Mouse (Mus musculus): ENCODE data around the gene Rragd.

Gene Rragd

DNA sequence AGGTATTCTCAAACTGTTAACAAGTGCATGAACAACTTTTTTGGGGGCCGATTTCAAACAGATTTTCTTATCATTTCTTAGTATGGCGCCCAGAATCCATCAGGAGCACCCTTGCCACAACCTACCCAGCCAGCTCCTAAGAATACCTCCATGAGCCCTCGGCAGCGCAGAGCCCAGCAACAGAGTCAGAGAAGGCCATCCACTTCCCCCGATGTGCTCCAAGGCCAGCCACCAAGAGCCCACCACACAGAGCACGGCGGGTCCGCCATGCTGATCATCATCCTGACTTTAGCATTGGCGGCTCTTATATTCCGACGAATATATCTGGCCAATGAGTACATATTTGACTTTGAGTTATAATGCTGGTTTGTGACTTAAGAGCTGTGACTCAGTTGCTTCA, 66.8 kb downstream of the Rragd start:
- DNase-seq (ENCODE audit: low read depth, low spot score), result no peak
- H3K27me3 ChIP-seq (ENCODE audit: control insufficient read depth, insufficient read depth, low read length, poor library complexity, severe bottlenecking), result no peaks in the 10 kb centered on the region
- peaks cover 14% of the 10 kb centered on the region; the same call in 1 of the 2 replicates for H3K36me3 ChIP-seq (ENCODE audit: control insufficient read depth, insufficient read depth, low read length, poor library complexity, severe bottlenecking)

DNA sequence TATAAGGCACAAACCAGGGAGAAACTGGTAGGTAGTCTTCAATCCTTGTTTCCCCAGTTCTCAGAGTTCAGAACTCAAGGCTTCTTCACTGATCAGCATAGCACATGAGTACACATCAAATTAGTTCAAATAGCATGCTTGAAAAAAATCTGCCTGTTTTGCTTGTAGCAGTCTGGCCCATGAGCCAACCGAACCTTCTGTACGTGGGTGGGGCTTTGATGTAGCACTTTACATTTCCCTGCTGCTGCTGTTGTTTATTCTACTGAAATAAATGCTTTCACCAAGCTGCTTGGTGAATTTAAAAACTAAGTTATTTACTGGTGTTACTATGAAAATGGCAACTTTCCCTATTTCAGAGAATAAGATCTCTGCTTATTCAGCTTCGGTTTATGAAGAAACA, 69.2 kb downstream of the Rragd start:
- H3K36me3 ChIP-seq (ENCODE audit: control insufficient read depth, insufficient read depth, low read length, poor library complexity, severe bottlenecking), result peaks cover 10% of the 10 kb centered on the region; the same call in 1 of the 2 replicates
- H3K27me3 ChIP-seq (ENCODE audit: control insufficient read depth, insufficient read depth, low read length, poor library complexity, severe bottlenecking), result no peaks in the 10 kb centered on the region
- DNase-seq (ENCODE audit: low read depth, low spot score), result no peak

DNA sequence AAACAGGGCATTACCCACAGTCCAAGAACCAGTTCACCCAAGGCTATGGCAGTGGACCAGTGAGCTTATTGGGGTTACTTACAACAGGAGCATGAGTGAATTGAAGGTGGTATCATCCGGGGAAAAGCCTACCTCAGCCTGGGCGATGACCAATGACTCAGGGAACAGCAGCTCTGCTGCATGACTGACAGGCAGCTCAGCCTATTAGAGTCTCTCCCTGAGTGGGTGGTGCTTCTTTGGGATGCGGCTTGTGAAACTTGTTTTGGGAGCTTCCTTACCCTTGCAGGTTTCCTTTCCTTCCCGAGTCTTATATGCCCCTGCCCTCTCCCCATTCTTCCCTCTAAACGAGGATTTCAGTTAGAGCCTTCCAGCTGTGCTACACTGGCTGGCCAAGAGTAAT, 69.8 kb downstream of the Rragd start:
- Histone ChIP-seq H3K36me3 (ENCODE audit: control insufficient read depth, insufficient read depth, low read length, poor library complexity, severe bottlenecking) (peaks cover 10% of the 10 kb centered on the region; the same call in 1 of the 2 replicates), H3K27me3 (ENCODE audit: control insufficient read depth, insufficient read depth, low read length, poor library complexity, severe bottlenecking) (no peaks in the 10 kb centered on the region)
- peak; percentile 11 for DNase-seq (ENCODE audit: low read depth, low spot score)

DNA sequence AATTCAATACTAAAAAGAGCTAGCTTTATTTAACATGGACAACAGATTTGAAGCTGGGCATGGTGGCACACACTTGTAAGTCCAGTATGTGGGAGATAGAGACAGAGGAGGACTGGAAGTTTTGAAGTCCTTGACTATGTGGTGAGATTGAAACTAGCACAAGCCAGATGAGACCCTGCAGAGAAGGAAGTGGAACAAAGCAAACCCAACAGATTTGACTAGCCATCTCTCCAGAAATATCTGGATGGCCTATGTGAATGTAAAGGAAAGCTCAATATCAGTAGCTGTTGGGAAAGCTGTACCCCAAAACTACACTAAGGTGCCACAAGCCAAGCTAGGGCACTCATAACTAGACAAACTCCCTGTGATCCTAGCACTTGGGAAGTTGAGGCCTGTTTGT, 71.6 kb downstream of the Rragd start:
- DNase-seq (ENCODE audit: low read depth, low spot score), result no peak
- Histone ChIP-seq H3K36me3 (ENCODE audit: control insufficient read depth, insufficient read depth, low read length, poor library complexity, severe bottlenecking) (peaks cover 7% of the 10 kb centered on the region; the same call in 1 of the 2 replicates), H3K27me3 (ENCODE audit: control insufficient read depth, insufficient read depth, low read length, poor library complexity, severe bottlenecking) (no peaks in the 10 kb centered on the region)

DNA sequence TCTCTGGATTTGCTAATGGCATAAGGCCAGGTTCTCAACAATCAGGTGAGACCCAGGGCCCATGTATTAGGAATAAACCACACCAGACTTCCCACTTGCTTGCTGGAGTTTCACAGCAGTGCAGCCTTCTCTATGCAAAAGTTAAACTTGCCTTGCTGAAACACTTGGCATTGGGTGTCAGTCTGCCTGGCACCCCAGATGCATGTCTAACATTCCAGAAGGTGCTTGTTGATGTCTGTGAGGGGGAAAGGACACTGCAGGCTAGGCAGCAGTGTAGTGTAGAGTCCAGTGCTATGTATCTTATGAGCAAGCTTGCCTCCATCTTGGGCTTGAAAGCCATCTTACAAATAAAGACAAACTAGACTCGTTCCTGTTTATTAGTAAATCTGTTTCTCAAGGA, 73.5 kb downstream of the Rragd start:
- Histone ChIP-seq H3K36me3 (ENCODE audit: control insufficient read depth, insufficient read depth, low read length, poor library complexity, severe bottlenecking) (0 out of 2 replicates have a peak, but pooled peaks cover 2% of the 10 kb centered on the region), H3K27me3 (ENCODE audit: control insufficient read depth, insufficient read depth, low read length, poor library complexity, severe bottlenecking) (no peaks in the 10 kb centered on the region)
- no peak for DNase-seq (ENCODE audit: low read depth, low spot score)

DNA sequence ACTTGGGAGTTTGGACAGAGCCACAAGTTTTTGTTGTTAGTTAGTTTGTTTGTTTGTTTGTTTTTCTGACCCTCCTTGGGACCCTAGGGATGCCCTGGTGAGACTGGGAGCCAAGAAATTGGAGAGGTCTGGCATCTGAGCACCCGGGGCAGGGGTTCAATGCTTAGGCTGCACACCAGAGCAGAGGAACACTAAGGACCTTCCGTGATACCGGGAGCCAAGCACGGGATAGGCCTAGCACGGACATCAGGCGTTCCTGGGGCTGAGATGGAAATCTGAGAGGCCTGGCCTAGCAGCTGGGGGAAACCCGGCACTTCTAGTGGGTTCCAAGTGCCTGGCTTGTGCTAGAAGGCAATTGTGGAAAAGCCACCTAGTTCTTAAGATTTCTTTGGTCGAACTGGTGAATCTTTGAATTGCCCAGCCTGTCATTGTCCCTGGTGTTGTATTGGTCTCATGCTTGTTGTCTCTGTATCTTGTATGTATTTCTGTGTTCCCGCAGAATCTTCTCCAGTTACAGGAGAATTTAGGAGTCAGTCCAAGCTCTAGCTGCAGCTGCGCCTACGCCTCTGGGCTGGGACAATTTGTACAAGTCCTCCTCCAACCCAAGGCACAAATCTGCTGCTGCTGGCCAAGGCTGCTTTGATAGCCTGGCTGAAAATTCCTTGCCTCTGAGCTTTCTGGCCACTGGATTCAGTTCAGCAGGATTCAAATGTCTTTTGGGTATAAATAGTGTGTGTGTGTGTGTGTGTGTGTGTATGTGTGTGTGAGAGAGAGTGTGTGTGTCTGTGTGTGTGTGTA, 75.3 kb downstream of the Rragd start:
- Histone ChIP-seq H3K27me3 (ENCODE audit: control insufficient read depth, insufficient read depth, low read length, poor library complexity, severe bottlenecking) (no peaks in the 10 kb centered on the region), H3K36me3 (ENCODE audit: control insufficient read depth, insufficient read depth, low read length, poor library complexity, severe bottlenecking) (no peaks in the 10 kb centered on the region)
- no peak for DNase-seq (ENCODE audit: low read depth, low spot score)

DNA sequence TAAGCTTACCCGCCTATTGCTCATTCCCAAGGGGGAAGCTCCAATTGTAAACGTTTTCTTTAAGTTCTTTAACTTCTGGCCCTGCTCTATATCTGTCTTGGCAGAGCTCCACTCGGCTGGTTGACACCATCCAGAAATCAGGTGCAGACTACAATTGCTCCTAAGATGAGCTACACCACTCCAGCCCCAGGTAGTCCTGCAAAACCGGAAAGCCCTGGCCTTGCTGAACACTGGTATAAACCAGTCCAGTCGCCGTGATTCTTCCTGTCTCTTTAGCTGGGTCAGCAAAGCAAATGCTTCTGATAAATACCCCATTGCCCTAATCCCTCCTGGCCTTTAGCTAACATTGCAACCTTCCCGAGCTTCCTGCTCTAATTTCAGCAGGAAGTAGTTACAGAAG, 78.3 kb downstream of the Rragd start:
- no peak for DNase-seq (ENCODE audit: low read depth, low spot score)
- Histone ChIP-seq H3K36me3 (ENCODE audit: control insufficient read depth, insufficient read depth, low read length, poor library complexity, severe bottlenecking) (no peaks in the 10 kb centered on the region), H3K27me3 (ENCODE audit: control insufficient read depth, insufficient read depth, low read length, poor library complexity, severe bottlenecking) (no peaks in the 10 kb centered on the region)

DNA sequence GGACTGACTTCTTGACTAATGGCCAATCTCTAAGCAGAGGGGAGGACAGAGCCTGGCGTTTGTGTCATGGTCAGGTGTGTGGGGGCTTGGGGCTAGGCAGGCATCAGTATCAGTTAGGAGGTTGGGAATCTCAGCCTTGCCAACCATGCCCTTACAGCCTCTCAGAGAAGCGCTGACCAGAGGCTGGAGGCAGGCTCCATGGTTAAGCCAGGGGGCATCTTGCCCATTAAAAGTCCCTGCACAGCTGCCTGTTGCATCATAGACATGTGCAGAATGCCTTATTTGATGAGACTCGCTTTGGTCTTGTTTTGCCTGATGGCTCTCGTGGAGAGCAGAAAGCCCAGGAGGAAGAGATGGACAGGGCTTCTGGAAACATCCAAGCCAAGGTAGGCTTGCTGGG, 80.1 kb downstream of the Rragd start, which contains the start of gene Gabrr2:
TSS of gene Gabrr2 (plus strand) at position 19 of the 400 bp plus-strand sequence.
- DNase-seq (ENCODE audit: low read depth, low spot score), result no peak
- Histone ChIP-seq H3K27me3 (ENCODE audit: control insufficient read depth, insufficient read depth, low read length, poor library complexity, severe bottlenecking) (no peaks in the 10 kb centered on the region), H3K36me3 (ENCODE audit: control insufficient read depth, insufficient read depth, low read length, poor library complexity, severe bottlenecking) (no peaks in the 10 kb centered on the region)

DNA sequence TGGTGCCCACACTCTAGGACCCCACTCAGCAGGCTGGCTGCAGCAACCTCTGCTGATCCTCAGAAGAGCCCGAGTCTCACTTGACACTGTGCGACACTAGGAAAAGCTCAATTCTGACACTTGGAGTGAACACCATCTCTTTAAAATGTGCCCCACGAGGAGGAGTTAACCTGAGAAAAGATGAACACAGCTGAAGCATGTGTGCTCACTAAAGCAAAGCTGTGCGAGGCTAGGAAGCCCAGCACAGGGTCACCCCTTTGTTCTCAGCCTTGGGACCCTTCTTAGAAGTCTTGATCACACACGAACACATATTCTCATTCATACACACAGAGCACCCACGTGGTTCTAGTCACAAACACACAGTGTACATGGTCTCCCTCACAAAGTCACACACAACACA, 82.1 kb downstream of the Rragd start:
- H3K27me3 ChIP-seq (ENCODE audit: control insufficient read depth, insufficient read depth, low read length, poor library complexity, severe bottlenecking), result no peaks in the 10 kb centered on the region
- DNase-seq (ENCODE audit: low read depth, low spot score), result no peak
- no peaks in the 10 kb centered on the region for H3K36me3 ChIP-seq (ENCODE audit: control insufficient read depth, insufficient read depth, low read length, poor library complexity, severe bottlenecking)

DNA sequence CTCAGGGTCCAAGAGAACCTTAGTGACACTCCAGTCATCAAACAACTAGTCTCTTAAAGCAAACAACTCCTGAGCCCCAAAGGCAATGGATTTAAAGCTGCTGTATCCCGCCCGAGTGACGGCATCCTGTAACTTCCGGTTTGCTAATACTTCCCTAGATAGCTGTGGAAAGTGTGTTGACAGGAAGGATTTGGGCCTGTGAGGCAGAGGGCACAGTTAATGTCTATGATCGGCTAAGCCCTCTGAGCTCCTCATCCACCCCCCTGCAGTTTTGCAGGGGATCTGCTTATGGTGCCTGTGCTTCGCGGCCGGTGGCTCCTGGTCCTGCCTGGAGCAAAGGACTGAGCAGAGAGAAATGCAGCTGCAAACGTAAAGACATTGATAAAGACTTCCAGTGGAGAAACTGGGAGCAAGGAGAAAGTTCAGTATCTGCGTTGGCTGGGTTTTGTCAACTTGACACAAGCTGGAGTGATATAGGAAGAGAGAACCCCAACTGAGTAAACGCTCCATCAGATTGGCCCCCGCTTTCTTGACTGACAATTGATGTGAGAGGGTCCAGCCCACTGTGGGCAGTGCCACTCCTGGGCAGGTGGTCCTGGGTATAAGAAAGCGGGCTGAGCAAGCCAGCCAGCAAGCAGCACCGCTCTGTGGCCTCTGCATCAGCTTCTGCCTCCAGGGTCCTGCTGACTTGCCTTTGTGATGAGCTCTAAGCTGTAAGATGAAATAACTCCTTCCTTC, 83.6 kb downstream of the Rragd start:
- DNase-seq (ENCODE audit: low read depth, low spot score), result no peak
- Histone ChIP-seq H3K36me3 (ENCODE audit: control insufficient read depth, insufficient read depth, low read length, poor library complexity, severe bottlenecking) (no peaks in the 10 kb centered on the region), H3K27me3 (ENCODE audit: control insufficient read depth, insufficient read depth, low read length, poor library complexity, severe bottlenecking) (no peaks in the 10 kb centered on the region)

DNA sequence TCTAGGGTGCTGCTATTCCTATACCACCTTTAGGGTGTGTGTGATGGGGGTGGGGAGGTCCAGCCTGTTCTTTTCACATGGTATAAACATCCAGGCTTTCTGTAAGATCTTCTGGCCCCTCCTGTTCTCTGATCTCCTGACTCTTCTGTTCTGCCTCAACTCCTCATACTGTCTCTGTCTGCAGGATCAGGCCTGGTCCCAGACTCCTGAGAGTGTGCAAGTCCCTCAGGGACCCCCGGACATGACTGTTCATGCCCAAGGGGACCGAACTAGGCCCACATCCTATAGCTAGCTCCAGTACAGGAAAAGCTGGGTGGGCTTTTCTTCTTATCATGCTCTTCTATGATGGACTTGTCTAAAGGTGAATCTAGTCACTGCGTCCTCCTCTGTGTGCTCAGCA, 84.5 kb downstream of the Rragd start:
- Histone ChIP-seq H3K36me3 (ENCODE audit: control insufficient read depth, insufficient read depth, low read length, poor library complexity, severe bottlenecking) (no peaks in the 10 kb centered on the region), H3K27me3 (ENCODE audit: control insufficient read depth, insufficient read depth, low read length, poor library complexity, severe bottlenecking) (no peaks in the 10 kb centered on the region)
- DNase-seq (ENCODE audit: low read depth, low spot score), result no peak

DNA sequence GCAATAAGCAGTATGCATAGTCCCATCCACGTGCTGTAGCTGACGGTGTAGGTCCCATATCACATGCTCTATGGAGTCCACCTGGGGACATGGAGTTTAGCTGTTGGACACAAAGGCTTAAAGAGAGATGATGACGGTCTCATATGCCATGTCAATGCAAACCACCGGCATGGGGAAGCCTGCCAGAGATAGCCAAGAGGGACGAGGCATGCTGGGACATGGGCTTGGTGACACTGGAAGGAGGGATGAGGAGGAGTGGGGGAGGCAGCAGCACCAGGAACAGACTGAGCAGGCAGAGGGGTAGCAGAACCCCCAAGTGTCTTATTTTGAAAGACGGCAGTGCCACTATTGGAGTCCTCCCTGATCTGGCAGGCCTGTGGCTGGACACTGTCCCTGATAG, 85.0 kb downstream of the Rragd start:
- Histone ChIP-seq H3K36me3 (ENCODE audit: control insufficient read depth, insufficient read depth, low read length, poor library complexity, severe bottlenecking) (no peaks in the 10 kb centered on the region), H3K27me3 (ENCODE audit: control insufficient read depth, insufficient read depth, low read length, poor library complexity, severe bottlenecking) (no peaks in the 10 kb centered on the region)
- no peak for DNase-seq (ENCODE audit: low read depth, low spot score)

DNA sequence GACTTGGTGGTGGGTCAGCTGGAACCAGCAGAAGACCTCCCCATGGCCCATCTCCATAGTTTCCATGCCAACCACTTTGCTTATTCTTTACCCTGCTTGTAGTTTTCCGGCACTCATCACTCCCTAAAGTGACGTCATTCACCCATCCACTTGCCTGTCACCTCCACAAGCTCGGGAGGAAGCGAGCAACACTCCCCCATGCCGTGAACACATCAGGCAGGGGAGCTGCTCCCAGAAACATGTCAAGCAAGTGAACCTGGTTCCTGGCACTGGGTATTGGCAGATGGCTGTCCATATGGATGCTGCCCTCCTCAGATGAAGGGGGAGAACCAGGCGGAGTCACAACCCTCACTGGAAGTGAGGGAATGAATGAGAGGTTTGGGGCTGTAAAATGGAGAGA, 86.1 kb downstream of the Rragd start:
- H3K27me3 ChIP-seq (ENCODE audit: control insufficient read depth, insufficient read depth, low read length, poor library complexity, severe bottlenecking), result no peaks in the 10 kb centered on the region
- no peak for DNase-seq (ENCODE audit: low read depth, low spot score)
- no peaks in the 10 kb centered on the region for H3K36me3 ChIP-seq (ENCODE audit: control insufficient read depth, insufficient read depth, low read length, poor library complexity, severe bottlenecking)

DNA sequence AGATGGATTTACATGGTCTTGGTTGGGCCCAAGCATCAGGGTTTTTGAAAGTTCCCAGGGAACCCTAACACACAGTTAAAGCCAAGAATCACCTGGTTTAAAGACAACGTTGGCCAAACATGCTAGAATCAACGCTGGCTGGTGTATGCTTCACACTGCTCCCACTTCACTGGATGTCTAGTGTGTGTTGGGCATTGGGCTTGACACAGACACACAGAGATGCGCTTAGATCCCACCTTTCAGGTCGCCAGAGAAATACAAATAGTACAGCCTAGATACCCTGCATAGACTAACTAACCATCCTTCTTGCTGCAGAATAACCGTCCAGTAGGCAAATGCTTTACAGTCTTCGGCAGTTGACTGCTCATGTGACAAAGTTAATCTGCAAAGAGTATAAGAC, 87.5 kb downstream of the Rragd start:
- Histone ChIP-seq H3K36me3 (ENCODE audit: control insufficient read depth, insufficient read depth, low read length, poor library complexity, severe bottlenecking) (no peaks in the 10 kb centered on the region), H3K27me3 (ENCODE audit: control insufficient read depth, insufficient read depth, low read length, poor library complexity, severe bottlenecking) (no peaks in the 10 kb centered on the region)
- no peak for DNase-seq (ENCODE audit: low read depth, low spot score)

DNA sequence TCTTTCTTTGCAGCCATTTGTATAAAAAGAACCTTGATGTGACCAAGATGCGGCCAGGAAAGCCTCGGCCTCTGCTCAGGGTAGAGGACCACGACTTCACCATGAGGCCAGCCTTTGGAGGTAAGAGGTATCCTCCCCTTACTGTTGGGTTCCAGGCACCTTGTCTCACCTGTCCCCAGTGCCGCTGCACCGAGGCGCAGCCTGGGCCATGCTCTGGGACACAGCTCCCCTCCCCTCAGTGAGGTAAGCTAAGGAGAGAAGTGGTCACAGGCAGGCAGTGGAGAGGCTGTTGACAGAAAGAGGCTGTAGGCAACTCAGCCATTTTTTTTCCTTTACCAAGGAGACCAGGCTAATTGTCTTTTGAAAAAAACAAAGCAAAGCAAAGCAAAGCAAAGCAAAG, 88.5 kb downstream of the Rragd start:
- no peak for DNase-seq (ENCODE audit: low read depth, low spot score)
- H3K36me3 ChIP-seq (ENCODE audit: control insufficient read depth, insufficient read depth, low read length, poor library complexity, severe bottlenecking), result no peaks in the 10 kb centered on the region

More for the DNA sequence above, 88.5 kb downstream of the Rragd start:
- no peaks in the 10 kb centered on the region for H3K27me3 ChIP-seq (ENCODE audit: control insufficient read depth, insufficient read depth, low read length, poor library complexity, severe bottlenecking)
